Mouse (Mus musculus): ENCODE measurements around the gene Dmxl2. TPM values are rescaled to one million over a fixed set of nuclear protein-coding genes. Genes with fewer than 3 reads are reported as not detected.
A peak's percentile ranks its signal among the peaks of the same experiment; 100 is the strongest.

Dmxl2 gene
- total and polyA plus RNA-seq, 3 experiments: 6.1 to 238 (median 9.1) TPM

- no peak for TF ChIP-seq NELFE (IDR thresholded peaks at IDR 0.05; ENCODE audit: low read depth, low read length)
- TF ChIP-seq GABPA (IDR thresholded peaks at IDR 0.05; ENCODE audit: low read depth, low read length): peak; percentile 48; the same call in 1 of the 2 replicates
- TF ChIP-seq KAT2A (conservative IDR thresholded peaks at IDR 0.05; ENCODE audit: low read depth, low read length): no peak
- TF ChIP-seq MXI1 (IDR thresholded peaks at IDR 0.05; ENCODE audit: low read depth, low read length): no peak
- TF ChIP-seq POLR2AphosphoS5 (IDR thresholded peaks at IDR 0.05; ENCODE audit: borderline replicate concordance, low read depth, low read length): no peak
- 0 out of 2 replicates have a peak, but pooled peaks have one; percentile 20 for TF ChIP-seq MAFK (IDR thresholded peaks at IDR 0.05; ENCODE audit: borderline replicate concordance, low read depth, low read length)
- TF ChIP-seq MYC (IDR thresholded peaks at IDR 0.05; ENCODE audit: low read depth, low read length): 0 out of 2 replicates have a peak, but pooled peaks have one; percentile 14
- TF ChIP-seq GATA1 (IDR thresholded peaks at IDR 0.05; ENCODE audit: low read depth, low read length): 0 out of 2 replicates have a peak, but pooled peaks have one; percentile 19
- TF ChIP-seq ETS1 (IDR thresholded peaks at IDR 0.05; ENCODE audit: low read depth, low read length): peak; percentile 57
- 0 out of 2 replicates have a peak, but pooled peaks have one; percentile 3 for TF ChIP-seq RCOR1 (IDR thresholded peaks at IDR 0.05; ENCODE audit: low read depth, low read length)
- no peak for TF ChIP-seq SIN3A (IDR thresholded peaks at IDR 0.05; ENCODE audit: low read length)
- TF ChIP-seq EP300 (IDR thresholded peaks at IDR 0.05; ENCODE audit: low read depth in 1 of 2, low read length in 2 of 2): peak in 1 of 2 experiments; percentile 63; a peak in 3 of 4 replicates
- no peak for TF ChIP-seq TAL1 (IDR thresholded peaks at IDR 0.05; ENCODE audit: low read length)
- no peak for TF ChIP-seq CHD1 (IDR thresholded peaks at IDR 0.05; ENCODE audit: low read depth, low read length)
- peak overlapping the region; percentile 31 for H3K9ac ChIP-seq (ENCODE audit: control insufficient read depth, low read depth, low read length, poor library complexity, severe bottlenecking)
- peak overlapping the region; percentile 84 for H3K27ac ChIP-seq (ENCODE audit: control insufficient read depth, low read depth, low read length)
- peak; percentile 70 for DNase-seq (ENCODE audit: low read depth, low spot score)
- H3K79me2 ChIP-seq (ENCODE audit: control insufficient read depth, insufficient read depth, low read length, poor library complexity): peaks cover 1% of the 10 kb centered on the region; the same call in 1 of the 2 replicates
- peak overlapping the region in 1 of 2 experiments; percentile 43; a peak in 3 of 4 replicates for H3K4me3 ChIP-seq (ENCODE audit: control insufficient read depth in 1 of 2, insufficient read depth in 1 of 2, low read depth in 2 of 2, low read length in 2 of 2)
- H3K27me3 ChIP-seq (ENCODE audit: control insufficient read depth in 1 of 2, insufficient read depth in 2 of 2, low read length in 2 of 2): no peaks in the 10 kb centered on the region
- peaks cover 0 to 28% of the 10 kb centered on the region in 2 experiments; a peak in 2 of 4 replicates for H3K36me3 ChIP-seq (ENCODE audit: control insufficient read depth in 1 of 2, insufficient read depth in 2 of 2, low read length in 2 of 2)
- H3K4me1 ChIP-seq (ENCODE audit: control insufficient read depth in 1 of 2, insufficient read depth in 2 of 2, low read length in 2 of 2): peaks cover 26 to 33% of the 10 kb centered on the region in 2 experiments
- H3K9me3 ChIP-seq (replicated peaks; ENCODE audit: insufficient read depth, low read length): no peaks in the 10 kb centered on the region
Measured at GRCm38 (mm10) chr9:54489599-54489998, 11.8 kb downstream of the Dmxl2 start.

- Histone ChIP-seq H3K4me3 (ENCODE audit: control insufficient read depth in 1 of 2, insufficient read depth in 1 of 2, low read depth in 2 of 2, low read length in 2 of 2) (no peak overlapping the region), H3K4me1 (ENCODE audit: control insufficient read depth in 1 of 2, insufficient read depth in 2 of 2, low read length in 2 of 2) (peaks cover 41 to 54% of the 10 kb centered on the region in 2 experiments), H3K27ac (ENCODE audit: control insufficient read depth, low read depth, low read length) (peak overlapping the region; percentile 37), H3K9ac (ENCODE audit: control insufficient read depth, low read depth, low read length, poor library complexity, severe bottlenecking) (no peak overlapping the region), H3K79me2 (ENCODE audit: control insufficient read depth, insufficient read depth, low read length, poor library complexity) (peaks cover 1% of the 10 kb centered on the region), H3K27me3 (ENCODE audit: control insufficient read depth in 1 of 2, insufficient read depth in 2 of 2, low read length in 2 of 2) (no peaks in the 10 kb centered on the region), H3K9me3 (replicated peaks; ENCODE audit: insufficient read depth, low read length) (no peaks in the 10 kb centered on the region), H3K36me3 (ENCODE audit: control insufficient read depth in 1 of 2, insufficient read depth in 2 of 2, low read length in 2 of 2) (peaks cover 0 to 44% of the 10 kb centered on the region in 2 experiments; a peak in 2 of 4 replicates)
- DNase-seq (ENCODE audit: low read depth, low spot score): no peak
- 0 out of 2 replicates have a peak, but pooled peaks have one; percentile 36 for TF ChIP-seq SIN3A (IDR thresholded peaks at IDR 0.05; ENCODE audit: low read length)
- TF ChIP-seq EP300 (IDR thresholded peaks at IDR 0.05; ENCODE audit: low read depth in 1 of 2, low read length in 2 of 2): peak; percentile 41 to 55; a peak in 2 of 4 replicates
- TF ChIP-seq USF2 (IDR thresholded peaks at IDR 0.05; ENCODE audit: borderline replicate concordance in 1 of 2, insufficient read depth in 1 of 2, low read depth in 1 of 2, low read length in 2 of 2): no peak
- TF ChIP-seq TCF12 (IDR thresholded peaks at IDR 0.05; ENCODE audit: low read depth, low read length): peak; percentile 63; the same call in 1 of the 2 replicates
- no peak for TF ChIP-seq NELFE (IDR thresholded peaks at IDR 0.05; ENCODE audit: low read depth, low read length)
- peak; percentile 47; the same call in 1 of the 2 replicates for TF ChIP-seq ETS1 (IDR thresholded peaks at IDR 0.05; ENCODE audit: low read depth, low read length)
- no peak for TF ChIP-seq E2F4 (IDR thresholded peaks at IDR 0.05; ENCODE audit: borderline replicate concordance, low read depth, low read length)
- TF ChIP-seq GATA1 (IDR thresholded peaks at IDR 0.05; ENCODE audit: low read depth, low read length): peak; percentile 57
- no peak for TF ChIP-seq MYC (IDR thresholded peaks at IDR 0.05; ENCODE audit: low read depth, low read length)
- 0 out of 2 replicates have a peak, but pooled peaks have one; percentile 1 for TF ChIP-seq ZC3H11A (IDR thresholded peaks at IDR 0.05; ENCODE audit: low read depth, low read length)
Measured at GRCm38 (mm10) chr9:54484927-54485326, 16.5 kb downstream of the Dmxl2 start.

Data from MEL (cell line).